Mouse (Mus musculus) telencephalon, adult 2 months (tissue): ENCODE data around the gene Ccr1.

ENCODE experiments used
- DNase-seq: peaks from one replicate; pipeline ENCODE4 v3.0.0-alpha.2; 2011; ENCODE audit warnings: low read depth, low spot score

The Ccr1 gene

DNA sequence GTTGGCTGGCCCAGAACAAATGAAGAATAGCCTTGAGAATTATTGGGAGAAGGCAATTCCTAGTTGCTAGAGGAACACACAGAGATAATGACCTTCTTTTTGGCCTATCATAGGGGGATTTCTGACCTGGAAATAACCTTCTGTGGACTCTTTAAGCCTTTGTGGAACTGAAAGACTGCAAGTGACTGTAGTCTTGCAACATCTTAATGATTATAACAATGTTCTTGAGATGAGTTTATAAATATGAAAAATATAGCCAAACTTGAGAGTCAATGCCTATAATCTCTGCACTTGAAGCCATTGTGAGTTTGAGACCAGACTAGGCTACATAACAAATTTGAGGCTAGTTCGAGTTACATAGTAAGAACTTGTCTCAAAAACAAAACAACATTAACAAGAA, 11.6 kb downstream of the Ccr1 start:
- DNase-seq, result no peak

DNA sequence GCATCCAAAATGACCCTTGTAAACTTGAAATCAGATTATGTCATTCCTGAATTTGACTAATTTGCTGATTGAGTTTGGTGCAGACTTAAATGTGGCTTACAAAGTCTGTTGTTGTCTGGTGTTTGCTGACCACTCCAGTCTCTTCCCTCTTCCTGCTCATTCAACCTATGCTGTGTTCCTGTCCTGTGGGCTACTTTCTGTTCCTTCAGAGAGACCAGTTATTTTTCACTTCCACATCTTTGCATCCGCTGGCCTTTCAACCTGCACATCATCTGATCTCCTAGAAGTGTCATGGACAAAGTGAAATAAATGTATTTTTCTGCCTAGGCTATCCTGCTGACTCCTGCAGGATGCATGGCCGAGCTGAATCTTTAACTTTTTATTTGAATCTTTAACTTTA, 14.9 kb downstream of the Ccr1 start:
- no peak for DNase-seq

DNA sequence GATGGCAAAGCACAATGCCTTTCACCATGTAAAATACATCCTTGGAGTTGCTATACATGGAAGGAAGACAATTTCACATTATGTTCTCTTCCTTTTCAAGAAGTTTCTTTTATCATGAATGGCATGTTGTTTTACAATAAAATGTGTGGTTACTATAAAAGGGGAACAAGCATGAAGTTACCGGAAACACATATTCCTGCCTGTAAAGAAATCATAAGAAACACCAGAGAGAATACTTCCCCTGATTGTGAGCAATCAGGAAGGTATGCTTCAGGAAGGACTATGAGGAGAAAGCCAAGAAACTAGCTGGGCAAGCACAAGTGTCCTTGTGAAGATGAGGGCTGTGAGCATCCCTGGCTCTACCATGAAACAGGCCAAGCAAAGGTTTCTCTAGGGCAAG, 17.3 kb downstream of the Ccr1 start:
- DNase-seq, result no peak

GRCm38 (mm10) chr9:123949432-123949831, 19.1 kb downstream of the Ccr1 start:
- DNase-seq, result no peak

GRCm38 (mm10) chr9:123947815-123948214, 20.7 kb downstream of the Ccr1 start:
- DNase-seq, result no peak

DNA sequence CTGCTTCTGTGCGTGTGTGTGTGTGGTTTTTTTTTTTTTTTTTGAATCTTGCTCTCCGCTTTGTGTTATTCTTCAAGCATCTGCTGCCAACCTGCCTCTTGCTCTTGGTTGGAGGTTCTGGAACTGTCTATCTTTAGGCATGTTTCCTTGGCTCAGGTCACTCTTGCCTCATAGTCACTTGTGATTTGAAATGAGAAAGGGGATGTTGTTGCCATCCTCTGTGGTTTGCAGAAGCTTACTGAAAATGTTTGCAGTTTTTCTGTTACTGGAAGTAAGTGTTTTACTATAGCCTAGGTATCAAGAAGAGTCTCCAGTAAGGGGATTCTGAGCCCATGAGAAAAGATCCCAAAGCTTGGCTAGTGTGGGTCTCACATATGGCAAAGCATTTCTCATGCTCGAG, 26.5 kb downstream of the Ccr1 start:
- DNase-seq, result no peak

DNA sequence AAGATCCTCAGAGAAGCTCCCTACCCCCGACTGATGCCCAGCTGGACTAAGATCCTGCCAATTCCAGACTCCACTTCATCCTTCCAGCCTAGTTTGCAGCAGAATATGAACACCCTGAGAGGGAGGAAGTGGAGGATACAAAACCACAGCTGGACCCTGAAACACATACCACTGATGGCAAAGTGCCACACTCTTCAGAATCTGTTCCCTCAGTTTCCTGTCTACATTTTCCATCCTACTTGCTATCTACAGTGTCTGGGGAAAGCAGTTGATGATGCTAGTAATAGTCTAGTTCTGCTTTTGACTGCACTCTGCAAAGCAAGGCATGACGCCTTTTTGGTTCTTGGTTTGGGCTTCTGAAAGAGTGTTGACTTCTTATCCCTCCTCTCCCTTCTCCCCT, 27.2 kb downstream of the Ccr1 start:
- no peak for DNase-seq

DNA sequence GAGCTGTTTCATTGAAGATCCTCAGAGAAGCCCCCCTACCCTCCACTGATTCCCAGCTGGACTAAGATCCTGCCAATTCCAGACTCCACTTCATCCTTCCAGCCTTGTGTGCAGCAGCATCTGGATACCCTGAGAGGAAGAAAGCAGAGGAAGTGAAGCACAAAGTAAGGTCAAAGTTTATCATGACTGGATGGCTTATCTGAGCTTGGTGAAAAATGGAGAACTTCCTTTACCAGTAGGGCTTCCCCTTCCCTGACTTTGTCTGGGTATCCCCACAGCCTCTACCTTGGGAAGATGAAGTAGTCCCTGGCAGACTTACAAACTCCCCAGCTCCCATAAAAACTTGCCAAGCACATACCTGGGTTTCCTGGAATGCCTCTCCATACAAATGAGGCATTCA, 27.9 kb downstream of the Ccr1 start:
- DNase-seq, result no peak

DNA sequence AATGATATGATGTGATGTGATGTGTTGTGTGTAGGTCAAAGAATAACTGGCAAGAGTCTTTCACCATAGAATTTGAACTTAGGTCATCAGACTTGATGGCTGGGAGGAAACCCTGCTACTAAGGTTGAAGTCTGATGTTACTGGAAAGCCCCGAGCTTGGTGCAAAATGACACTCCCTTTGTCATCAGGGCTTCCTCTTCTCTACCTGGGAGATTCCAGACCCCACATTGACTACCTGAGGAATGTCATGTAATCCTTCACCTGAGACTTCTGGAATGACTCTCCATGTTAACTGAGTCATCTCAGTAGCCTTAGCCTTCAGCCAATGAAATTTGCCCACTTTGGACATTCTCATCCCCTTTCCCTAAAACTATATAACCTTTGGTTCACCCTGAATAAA, 28.3 kb downstream of the Ccr1 start:
- no peak for DNase-seq

DNA sequence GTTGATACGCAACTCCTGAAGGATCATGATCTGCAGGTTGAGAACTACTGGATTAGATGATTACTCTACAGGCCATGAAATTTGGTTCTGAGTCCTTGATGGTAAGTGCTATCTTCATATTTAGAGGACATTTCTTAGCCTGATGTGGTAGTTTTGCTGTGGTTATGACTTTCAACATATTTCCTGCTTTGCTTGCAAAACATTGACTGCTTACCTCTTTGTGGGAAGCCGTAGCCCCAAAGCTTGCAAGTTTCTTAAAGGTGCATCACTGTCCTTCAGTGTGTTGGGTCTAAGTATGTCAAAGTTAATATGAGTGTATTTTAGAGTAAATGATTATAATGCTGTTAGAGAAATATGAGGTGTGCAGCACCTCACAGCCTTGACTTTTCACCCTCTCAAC, 30.5 kb downstream of the Ccr1 start:
- DNase-seq, result no peak

GRCm38 (mm10) chr9:123936604-123937280, 31.8 kb downstream of the Ccr1 start:
- no peak for DNase-seq

DNA sequence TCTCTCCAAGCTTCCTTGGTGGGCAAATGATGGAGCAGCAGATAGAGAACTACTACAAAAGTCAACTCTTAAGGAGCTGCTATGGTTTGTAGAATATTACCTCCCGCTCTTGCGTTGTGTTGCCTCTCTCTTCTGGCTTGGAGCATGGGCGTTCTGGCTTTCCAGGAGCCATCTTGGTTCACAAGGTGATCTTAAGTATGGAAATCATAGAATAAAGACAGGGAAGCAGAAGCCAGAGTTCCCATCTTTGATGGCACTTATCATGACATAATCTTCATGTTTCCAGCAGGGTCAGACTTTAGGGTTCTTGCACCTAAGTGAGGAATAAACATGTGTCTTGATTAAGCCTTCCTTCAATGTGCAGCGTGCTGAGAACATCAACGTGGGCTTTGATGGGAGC, 32.7 kb downstream of the Ccr1 start:
- no peak for DNase-seq

GRCm38 (mm10) chr9:123935346-123935745, 33.1 kb downstream of the Ccr1 start:
- DNase-seq, result no peak

- no peak for DNase-seq
Observed at GRCm38 (mm10) chr9:123933716-123934445, 34.6 kb downstream of the Ccr1 start.

- DNase-seq, result no peak
Observed at GRCm38 (mm10) chr9:123932911-123933675, 35.4 kb downstream of the Ccr1 start.

GRCm38 (mm10) chr9:123931761-123932700, 36.5 kb downstream of the Ccr1 start:
- DNase-seq, result no peak

- no peak for DNase-seq
Observed at GRCm38 (mm10) chr9:123930926-123931325, 37.6 kb downstream of the Ccr1 start.

- DNase-seq, result no peak
Observed at GRCm38 (mm10) chr9:123930476-123930875, 38.0 kb downstream of the Ccr1 start.

- DNase-seq, result no peak
Observed at GRCm38 (mm10) chr9:123929936-123930335, 38.6 kb downstream of the Ccr1 start.

DNA sequence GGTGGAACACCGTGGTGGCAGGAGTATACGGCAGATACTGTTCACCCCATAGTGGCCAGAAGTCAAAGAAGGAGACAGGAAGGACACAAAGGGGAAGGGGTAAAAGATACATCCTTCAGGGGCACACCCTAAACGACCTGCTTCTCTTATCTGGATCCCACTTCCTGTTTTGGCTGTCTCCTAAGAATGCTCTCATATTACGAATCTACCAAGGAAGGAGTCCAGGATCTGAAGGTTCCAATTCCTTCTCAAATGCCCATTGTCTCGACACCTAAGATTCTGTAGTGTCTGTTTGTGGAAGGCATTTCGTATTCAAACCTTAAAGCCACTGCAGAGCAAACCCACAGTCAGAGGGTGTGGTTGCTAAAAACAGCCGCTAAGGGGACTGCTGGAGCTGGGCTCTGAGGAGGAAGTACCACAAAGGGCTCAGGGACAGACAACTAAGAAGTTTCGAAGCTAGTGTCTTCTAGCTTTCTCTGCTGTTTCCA, 39.7 kb downstream of the Ccr1 start:
- DNase-seq, result no peak

- no peak for DNase-seq
Observed at GRCm38 (mm10) chr9:123928118-123928758, 40.3 kb downstream of the Ccr1 start.
